Mouse (Mus musculus): ENCODE measurements around the gene Nav2. TPM values are rescaled to one million over a fixed set of nuclear protein-coding genes. Genes with fewer than 3 reads are reported as not detected.

Gene Nav2
- polyA plus RNA-seq (2012; rRNA removed), result 37.0 and 38.5 TPM in 2 replicates

GRCm38 (mm10) chr7:48908521-48909341, at the start of gene Nav2:
Gene Nav2, plus strand, starts transcription at chr7:48908716.
- Histone ChIP-seq H3K4me3 (ENCODE audit: insufficient read depth, low read length) (no peak within 1 kb of the TSS), H3K27ac (ENCODE audit: insufficient read depth, low read length) (no peak within 1 kb of the TSS), H3K4me1 (ENCODE audit: control insufficient read depth, insufficient read depth, low read length) (peaks cover 4% of the 10 kb centered on the region; the same call in 1 of the 2 replicates)
- no peak for TF ChIP-seq POLR2A (IDR thresholded peaks at IDR 0.05; ENCODE audit: extremely low read depth, insufficient read depth, low read length)
- no peak for TF ChIP-seq CTCF (IDR thresholded peaks at IDR 0.05; ENCODE audit: extremely low read depth, insufficient read depth, low read length)

DNA sequence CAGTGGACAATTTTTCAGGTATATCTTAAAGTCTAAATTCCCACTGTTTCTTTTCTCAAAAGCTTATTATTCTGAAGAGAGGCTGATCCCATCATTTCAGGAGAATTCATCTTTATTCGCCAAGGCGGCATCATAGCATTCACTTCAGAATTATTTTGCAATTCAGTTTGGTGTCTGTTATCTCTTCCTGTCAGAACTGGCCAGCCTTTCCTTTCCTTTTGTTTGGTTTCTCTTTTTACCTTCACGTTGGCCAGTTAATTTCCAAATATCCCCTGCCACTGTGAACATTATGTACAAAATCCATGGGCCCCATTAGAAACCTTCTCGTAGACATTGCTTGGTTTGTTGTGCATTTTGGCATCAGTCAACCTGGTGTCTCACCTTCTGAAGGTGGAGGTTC, 49.2 kb upstream of the Nav2 start:
- no peaks in the 10 kb centered on the region for H3K4me1 ChIP-seq (ENCODE audit: control insufficient read depth, insufficient read depth, low read length)

DNA sequence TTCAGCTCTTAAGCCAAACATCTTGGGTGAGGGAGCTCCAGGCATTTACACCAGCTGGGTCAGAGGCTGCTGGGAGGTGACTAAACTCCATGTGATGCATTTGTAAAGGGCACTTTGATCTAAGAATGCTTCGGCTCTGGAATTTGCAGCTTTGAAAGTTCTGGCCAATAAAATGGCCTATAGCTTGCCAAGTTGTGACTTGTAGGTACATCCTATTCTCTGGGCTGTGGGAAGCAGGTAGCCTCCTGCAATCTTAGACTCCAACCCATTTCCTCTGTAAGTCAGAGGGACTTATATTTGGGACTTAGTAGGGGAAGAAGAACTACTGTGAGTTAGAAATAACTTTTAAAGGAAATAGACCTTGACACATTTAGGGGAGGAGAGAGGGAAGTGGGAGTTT, 47.6 kb upstream of the Nav2 start:
- Histone ChIP-seq H3K4me1 (ENCODE audit: control insufficient read depth, insufficient read depth, low read length) (no peaks in the 10 kb centered on the region), H3K4me3 (ENCODE audit: insufficient read depth, low read length) (no peak overlapping the region), H3K27ac (ENCODE audit: insufficient read depth, low read length) (no peak overlapping the region)
- TF ChIP-seq POLR2A (IDR thresholded peaks at IDR 0.05; ENCODE audit: extremely low read depth, insufficient read depth, low read length), result no peak
- no peak for TF ChIP-seq CTCF (IDR thresholded peaks at IDR 0.05; ENCODE audit: extremely low read depth, insufficient read depth, low read length)

More for the DNA sequence above, 49.2 kb upstream of the Nav2 start:
- Histone ChIP-seq H3K27ac (ENCODE audit: insufficient read depth, low read length) (no peak overlapping the region), H3K4me3 (ENCODE audit: insufficient read depth, low read length) (no peak overlapping the region)
- TF ChIP-seq CTCF (IDR thresholded peaks at IDR 0.05; ENCODE audit: extremely low read depth, insufficient read depth, low read length), result no peak
- no peak for TF ChIP-seq POLR2A (IDR thresholded peaks at IDR 0.05; ENCODE audit: extremely low read depth, insufficient read depth, low read length)

DNA sequence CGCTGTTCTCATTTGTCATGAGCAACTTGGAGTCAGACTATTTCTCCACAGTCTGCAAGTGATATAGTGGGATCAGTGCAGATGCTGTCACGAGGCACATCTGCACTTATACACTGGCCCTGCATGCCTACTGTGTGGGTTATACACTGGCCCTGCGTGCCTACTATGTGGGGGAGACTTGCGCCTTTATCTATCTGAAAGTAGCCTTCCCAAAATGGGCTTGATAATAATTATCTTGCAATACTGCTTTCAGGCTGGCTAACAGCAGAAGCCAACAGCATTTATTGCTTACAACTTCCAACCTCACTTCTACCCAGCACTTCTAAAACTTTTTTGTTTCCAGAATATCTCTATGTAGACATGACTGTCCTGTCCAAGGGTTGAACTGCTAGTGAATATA, 46.7 kb upstream of the Nav2 start:
- TF ChIP-seq CTCF (IDR thresholded peaks at IDR 0.05; ENCODE audit: extremely low read depth, insufficient read depth, low read length), result no peak
- TF ChIP-seq POLR2A (IDR thresholded peaks at IDR 0.05; ENCODE audit: extremely low read depth, insufficient read depth, low read length), result no peak
- no peak overlapping the region for H3K27ac ChIP-seq (ENCODE audit: insufficient read depth, low read length)
- no peaks in the 10 kb centered on the region for H3K4me1 ChIP-seq (ENCODE audit: control insufficient read depth, insufficient read depth, low read length)
- H3K4me3 ChIP-seq (ENCODE audit: insufficient read depth, low read length), result no peak overlapping the region

GRCm38 (mm10) chr7:48864199-48864598, 44.3 kb upstream of the Nav2 start:
- no peak overlapping the region for H3K27ac ChIP-seq (ENCODE audit: insufficient read depth, low read length)
- no peaks in the 10 kb centered on the region for H3K4me1 ChIP-seq (ENCODE audit: control insufficient read depth, insufficient read depth, low read length)
- H3K4me3 ChIP-seq (ENCODE audit: insufficient read depth, low read length), result no peak overlapping the region
- no peak for TF ChIP-seq CTCF (IDR thresholded peaks at IDR 0.05; ENCODE audit: extremely low read depth, insufficient read depth, low read length)
- TF ChIP-seq POLR2A (IDR thresholded peaks at IDR 0.05; ENCODE audit: extremely low read depth, insufficient read depth, low read length), result no peak

DNA sequence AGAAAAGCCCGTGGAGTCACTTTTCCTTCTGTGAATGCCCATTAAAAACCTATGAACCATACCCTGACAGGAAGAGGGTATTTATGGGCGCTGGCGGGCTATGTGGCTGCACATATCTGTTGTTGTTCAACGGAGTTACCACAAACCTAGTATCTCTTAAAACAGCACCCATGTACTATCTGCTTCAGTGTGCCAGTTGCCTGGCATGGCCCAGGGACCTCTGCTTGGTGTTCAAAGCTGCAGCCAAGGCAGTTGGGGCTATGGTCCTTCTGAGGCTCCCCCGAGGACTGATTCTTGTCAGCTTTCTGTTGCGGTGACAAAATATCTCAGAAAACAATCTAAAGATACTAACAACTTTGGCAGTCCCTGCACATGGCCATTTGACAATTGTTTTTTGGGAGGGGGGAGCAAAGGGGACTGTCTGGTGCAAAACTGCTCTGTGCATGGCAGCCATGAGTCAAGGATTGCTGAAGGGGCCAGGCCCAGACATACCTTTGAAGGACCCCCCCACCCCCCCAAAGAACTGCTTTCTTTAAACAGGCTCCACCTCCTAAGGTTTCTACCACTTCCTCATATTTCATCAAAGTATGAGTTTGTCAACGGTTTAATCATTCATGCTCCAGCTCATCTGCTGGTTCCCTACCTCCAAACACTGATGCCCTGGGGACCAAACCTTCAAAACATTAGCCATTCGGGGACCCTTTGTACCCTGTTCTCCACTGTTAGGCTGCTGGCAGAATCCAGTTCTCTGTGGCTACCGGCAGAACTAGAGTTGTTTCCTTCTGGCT, 43.7 kb upstream of the Nav2 start:
- Histone ChIP-seq H3K4me3 (ENCODE audit: insufficient read depth, low read length) (no peak overlapping the region), H3K27ac (ENCODE audit: insufficient read depth, low read length) (no peak overlapping the region), H3K4me1 (ENCODE audit: control insufficient read depth, insufficient read depth, low read length) (no peaks in the 10 kb centered on the region)
- no peak for TF ChIP-seq CTCF (IDR thresholded peaks at IDR 0.05; ENCODE audit: extremely low read depth, insufficient read depth, low read length)
- TF ChIP-seq POLR2A (IDR thresholded peaks at IDR 0.05; ENCODE audit: extremely low read depth, insufficient read depth, low read length), result no peak

- TF ChIP-seq POLR2A (IDR thresholded peaks at IDR 0.05; ENCODE audit: extremely low read depth, insufficient read depth, low read length) (no peak), CTCF (IDR thresholded peaks at IDR 0.05; ENCODE audit: extremely low read depth, insufficient read depth, low read length) (no peak)
- H3K27ac ChIP-seq (ENCODE audit: insufficient read depth, low read length), result no peak overlapping the region
These were observed 40.9 kb upstream of the Nav2 start for GRCm38 (mm10) chr7:48867576-48867975.

GRCm38 (mm10) chr7:48870144-48870543, 38.4 kb upstream of the Nav2 start:
- TF ChIP-seq CTCF (IDR thresholded peaks at IDR 0.05; ENCODE audit: extremely low read depth, insufficient read depth, low read length) (no peak), POLR2A (IDR thresholded peaks at IDR 0.05; ENCODE audit: extremely low read depth, insufficient read depth, low read length) (no peak)
- Histone ChIP-seq H3K4me3 (ENCODE audit: insufficient read depth, low read length) (no peak overlapping the region), H3K4me1 (ENCODE audit: control insufficient read depth, insufficient read depth, low read length) (no peaks in the 10 kb centered on the region), H3K27ac (ENCODE audit: insufficient read depth, low read length) (no peak overlapping the region)

More at GRCm38 (mm10) chr7:48867576-48867975, 40.9 kb upstream of the Nav2 start:
- no peak overlapping the region for H3K4me3 ChIP-seq (ENCODE audit: insufficient read depth, low read length)
- H3K4me1 ChIP-seq (ENCODE audit: control insufficient read depth, insufficient read depth, low read length), result no peaks in the 10 kb centered on the region

DNA sequence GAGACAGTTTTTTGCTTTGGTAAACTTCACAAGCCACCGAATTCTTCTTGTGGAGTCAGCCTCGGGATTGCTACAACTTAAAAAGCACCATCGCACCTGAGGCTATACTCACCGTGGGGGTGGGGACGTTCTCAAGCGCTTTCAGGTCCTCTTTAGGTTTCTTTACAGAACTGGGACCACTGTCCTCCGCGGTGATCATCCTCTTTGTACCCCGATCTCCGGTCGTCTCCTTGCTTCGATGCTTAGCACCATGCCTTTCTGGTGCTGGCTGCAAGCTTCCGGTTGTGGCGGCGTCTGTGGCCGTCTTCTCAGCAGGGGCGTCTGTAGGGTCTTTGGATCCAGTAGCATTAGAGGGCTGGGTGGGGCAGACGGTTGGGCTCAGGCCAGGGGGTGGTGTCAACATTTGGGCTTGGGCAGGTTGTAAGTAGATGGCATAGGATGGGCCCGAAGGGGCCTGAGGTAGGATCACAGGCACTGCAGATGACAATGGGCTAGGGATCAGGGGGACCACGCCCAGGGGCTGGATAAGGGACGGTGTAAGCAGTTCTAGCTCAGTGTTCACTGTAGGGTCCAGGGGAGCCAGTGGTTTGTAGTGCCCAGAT, 37.8 kb upstream of the Nav2 start:
- Histone ChIP-seq H3K4me1 (ENCODE audit: control insufficient read depth, insufficient read depth, low read length) (no peaks in the 10 kb centered on the region), H3K27ac (ENCODE audit: insufficient read depth, low read length) (no peak overlapping the region), H3K4me3 (ENCODE audit: insufficient read depth, low read length) (no peak overlapping the region)
- TF ChIP-seq POLR2A (IDR thresholded peaks at IDR 0.05; ENCODE audit: extremely low read depth, insufficient read depth, low read length), result no peak
- TF ChIP-seq CTCF (IDR thresholded peaks at IDR 0.05; ENCODE audit: extremely low read depth, insufficient read depth, low read length), result no peak

Measured in cortical plate, adult 2 months (tissue).